Mouse (Mus musculus): ENCODE measurements around the gene Plpp1. TPM values are rescaled to one million over a fixed set of nuclear protein-coding genes. Genes with fewer than 3 reads are reported as not detected.

The Plpp1 gene
- total RNA-seq (2012; rRNA removed) (0.10 and 0.12 TPM in 2 replicates), polyA plus RNA-seq (2012; ENCODE audit: insufficient read depth in 1 of 2, insufficient read length in 2 of 2, low read depth in 1 of 2, low replicate concordance in 2 of 2, missing spikeins in 1 of 2) (under 1 TPM in 1 of 2 experiments, not detected in 1; 0.15 TPM)

GRCm38 (mm10) chr13:112800597-112801380 lies at the start of gene Plpp1:
TSS of gene Plpp1 (plus strand) at chr13:112800792.
- no peak for DNase-seq (ENCODE audit: low read depth, low spot score)
- no peaks in the 10 kb centered on the region for H3K9me3 ChIP-seq (replicated peaks; ENCODE audit: insufficient read depth, low read length)
- no peak within 1 kb of the TSS for H3K4me3 ChIP-seq (ENCODE audit: control insufficient read depth in 1 of 2, insufficient read depth in 1 of 2, low read depth in 2 of 2, low read length in 2 of 2)
- no peak within 1 kb of the TSS for H3K27ac ChIP-seq (ENCODE audit: control insufficient read depth, low read depth, low read length)
- peaks cover 0 to 3% of the 10 kb centered on the region in 2 experiments; a peak in 2 of 4 replicates for H3K36me3 ChIP-seq (ENCODE audit: control insufficient read depth in 1 of 2, insufficient read depth in 2 of 2, low read length in 2 of 2)
- peaks cover 2 to 6% of the 10 kb centered on the region in 2 experiments; a peak in 3 of 4 replicates for H3K4me1 ChIP-seq (ENCODE audit: control insufficient read depth in 1 of 2, insufficient read depth in 2 of 2, low read length in 2 of 2)
- H3K27me3 ChIP-seq (ENCODE audit: control insufficient read depth in 1 of 2, insufficient read depth in 2 of 2, low read length in 2 of 2) = no peaks in the 10 kb centered on the region; a peak in 1 of 4 replicates
- H3K79me2 ChIP-seq (ENCODE audit: control insufficient read depth, insufficient read depth, low read length, poor library complexity) = no peaks in the 10 kb centered on the region
- TF ChIP-seq RAD21 (IDR thresholded peaks at IDR 0.05; ENCODE audit: low read depth, low read length) (no peak), CHD1 (IDR thresholded peaks at IDR 0.05; ENCODE audit: low read depth, low read length) (no peak), E2F4 (IDR thresholded peaks at IDR 0.05; ENCODE audit: borderline replicate concordance, low read depth, low read length) (no peak), GABPA (IDR thresholded peaks at IDR 0.05; ENCODE audit: low read depth, low read length) (no peak), ZKSCAN1 (IDR thresholded peaks at IDR 0.05; ENCODE audit: low read depth, low read length) (no peak), MYB (IDR thresholded peaks at IDR 0.05; ENCODE audit: low read depth, low read length) (no peak), POLR2AphosphoS2 (IDR thresholded peaks at IDR 0.05; ENCODE audit: low read length) (no peak), MYC (IDR thresholded peaks at IDR 0.05; ENCODE audit: low read depth, low read length) (no peak), JUND (IDR thresholded peaks at IDR 0.05; ENCODE audit: low read depth, low read length) (no peak)
- no peak within 1 kb of the TSS for H3K9ac ChIP-seq (ENCODE audit: control insufficient read depth, low read depth, low read length, poor library complexity, severe bottlenecking)

GRCm38 (mm10) chr13:112751454-112752308 lies 48.9 kb upstream of the Plpp1 start:
- Histone ChIP-seq H3K4me3 (ENCODE audit: control insufficient read depth in 1 of 2, insufficient read depth in 1 of 2, low read depth in 2 of 2, low read length in 2 of 2) (peak overlapping the region; percentile 54 to 67), H3K4me1 (ENCODE audit: control insufficient read depth in 1 of 2, insufficient read depth in 2 of 2, low read length in 2 of 2) (peaks cover 3 to 6% of the 10 kb centered on the region in 2 experiments; a peak in 3 of 4 replicates)

More at GRCm38 (mm10) chr13:112751454-112752308, 48.9 kb upstream of the Plpp1 start:
- Histone ChIP-seq H3K9ac (ENCODE audit: control insufficient read depth, low read depth, low read length, poor library complexity, severe bottlenecking) (peak overlapping the region; percentile 64), H3K36me3 (ENCODE audit: control insufficient read depth in 1 of 2, insufficient read depth in 2 of 2, low read length in 2 of 2) (no peaks in the 10 kb centered on the region; a peak in 2 of 4 replicates), H3K27ac (ENCODE audit: control insufficient read depth, low read depth, low read length) (peak overlapping the region; percentile 45; the same call in 1 of the 2 replicates), H3K9me3 (replicated peaks; ENCODE audit: insufficient read depth, low read length) (no peaks in the 10 kb centered on the region), H3K79me2 (ENCODE audit: control insufficient read depth, insufficient read depth, low read length, poor library complexity) (no peaks in the 10 kb centered on the region), H3K27me3 (ENCODE audit: control insufficient read depth in 1 of 2, insufficient read depth in 2 of 2, low read length in 2 of 2) (no peaks in the 10 kb centered on the region)
- TF ChIP-seq POLR2AphosphoS2 (IDR thresholded peaks at IDR 0.05; ENCODE audit: low read length) = no peak
- TF ChIP-seq NELFE (IDR thresholded peaks at IDR 0.05; ENCODE audit: low read depth, low read length) = peak; percentile 26; the same call in 1 of the 2 replicates
- TF ChIP-seq KAT2A (conservative IDR thresholded peaks at IDR 0.05; ENCODE audit: low read depth, low read length) = no peak
- no peak for TF ChIP-seq POLR2AphosphoS5 (IDR thresholded peaks at IDR 0.05; ENCODE audit: borderline replicate concordance, low read depth, low read length)
- no peak for TF ChIP-seq CHD1 (IDR thresholded peaks at IDR 0.05; ENCODE audit: low read depth, low read length)
- no peak for TF ChIP-seq MXI1 (IDR thresholded peaks at IDR 0.05; ENCODE audit: low read depth, low read length)
- TF ChIP-seq CTCF (IDR thresholded peaks at IDR 0.05 in 2 of 3, conservative IDR thresholded peaks at IDR 0.05 in 1 of 3; ENCODE audit: control insufficient read depth in 1 of 3, insufficient read depth in 1 of 3, low read depth in 2 of 3, low read length in 3 of 3, poor library complexity in 1 of 3, severe bottlenecking in 1 of 3) = no peak
- no peak for TF ChIP-seq ZMIZ1 (IDR thresholded peaks at IDR 0.05; ENCODE audit: low read depth, low read length)
- no peak for TF ChIP-seq MAFK (IDR thresholded peaks at IDR 0.05; ENCODE audit: borderline replicate concordance, low read depth, low read length)
- peak in 1 of 2 experiments; percentile 40; a peak in 1 of 4 replicates for TF ChIP-seq POLR2A (IDR thresholded peaks at IDR 0.05; ENCODE audit: control insufficient read depth in 1 of 2, insufficient read depth in 1 of 2, low read depth in 1 of 2, low read length in 2 of 2, poor library complexity in 1 of 2)
- TF ChIP-seq JUND (IDR thresholded peaks at IDR 0.05; ENCODE audit: low read depth, low read length) = no peak
- TF ChIP-seq SIN3A (IDR thresholded peaks at IDR 0.05; ENCODE audit: low read length) = 0 out of 2 replicates have a peak, but pooled peaks have one; percentile 8
- TF ChIP-seq MAX (IDR thresholded peaks at IDR 0.05; ENCODE audit: low read length) = no peak
- TF ChIP-seq CHD2 (IDR thresholded peaks at IDR 0.05; ENCODE audit: low read length) = no peak
- no peak for TF ChIP-seq EP300 (IDR thresholded peaks at IDR 0.05; ENCODE audit: low read depth in 1 of 2, low read length in 2 of 2)
- TF ChIP-seq BHLHE40 (IDR thresholded peaks at IDR 0.05; ENCODE audit: borderline replicate concordance, low read depth, low read length) = no peak
- 0 out of 2 replicates have a peak, but pooled peaks have one; percentile 32 for TF ChIP-seq MAZ (IDR thresholded peaks at IDR 0.05; ENCODE audit: low read depth, low read length)
- 0 out of 2 replicates have a peak, but pooled peaks have one; percentile 34 for TF ChIP-seq HCFC1 (IDR thresholded peaks at IDR 0.05; ENCODE audit: low read depth, low read length)
- DNase-seq (ENCODE audit: low read depth, low spot score) = peak; percentile 78

Data from MEL (cell line).